25 mouse cellular contexts compared by ENCODE assay signal in genomic region chr17:85612526-85613265, GRCm38 (mm10). TPM values are rescaled to one million over a fixed set of nuclear protein-coding genes. Genes with fewer than 3 reads are reported as not detected.
DNase-seq lines count a peak whose midpoint lies in the region; ATAC-seq lines count a peak whose summit lies in the region.
"Had no signal": no experiment of that assay in that cellular context is flagged by ENCODE, and none has a peak within 500 bp of the region (broad histone marks: within the 10 kb centered on the region; RNA-seq: fewer than 3 reads in every experiment).

No protein-coding gene starts in this region.

- WGBS in embryonic facial prominence, embryonic 10.5 days, result 2% methylated on average over 31 of the region's 31 CpGs
- WGBS in forebrain, embryonic 14.5 days, result 8% methylated on average over 31 of the region's 31 CpGs
- under 1% methylated on average over 31 of the region's 31 CpGs for WGBS in midbrain, embryonic 14.5 days

- no peaks in the 10 kb centered on the region for H3K9me3 ChIP-seq in embryonic facial prominence, embryonic 10.5 days
- H3K9me3 ChIP-seq in forebrain, embryonic 14.5 days (replicated peaks; ENCODE audit: control insufficient read depth, low read length), result no peaks in the 10 kb centered on the region
- no peaks in the 10 kb centered on the region for H3K9me3 ChIP-seq in midbrain, embryonic 14.5 days (ENCODE audit: control insufficient read depth, low read length)
- H3K9me3 ChIP-seq: heart, embryonic 15.5 days; limb, embryonic 15.5 days; stomach, embryonic 15.5 days had no signal

- peak overlapping the region; percentile 55 for H3K4me2 ChIP-seq in forebrain, embryonic 14.5 days (ENCODE audit: low read length)
- H3K4me2 ChIP-seq in midbrain, embryonic 14.5 days (ENCODE audit: low read length), result peak overlapping the region; percentile 13
- H3K4me2 ChIP-seq: heart, embryonic 15.5 days; hindbrain, embryonic 14.5 days; limb, embryonic 15.5 days; stomach, embryonic 15.5 days had no signal

- intact Hi-C loops in left cerebral cortex, postnatal 4 days (cut with DNase I), result no loop called here
- intact Hi-C loops in left cerebral cortex, postnatal 25 days (cut with DNase I), result no loop called here

- peaks cover 53% of the 10 kb centered on the region for H3K4me1 ChIP-seq in embryonic facial prominence, embryonic 10.5 days
- H3K4me1 ChIP-seq in forebrain, embryonic 14.5 days (ENCODE audit: control insufficient read depth, insufficient read depth, low read length), result no peaks in the 10 kb centered on the region; the same call in 1 of the 2 replicates
- 0 out of 2 replicates have a peak, but pooled peaks cover 3% of the 10 kb centered on the region for H3K4me1 ChIP-seq in midbrain, embryonic 14.5 days (ENCODE audit: control insufficient read depth, insufficient read depth, low read length)

- peak overlapping the region; percentile 87 for H3K27ac ChIP-seq in embryonic facial prominence, embryonic 10.5 days (replicated peaks)
- peak overlapping the region; percentile 68 for H3K27ac ChIP-seq in forebrain, embryonic 14.5 days (ENCODE audit: low read depth, low read length)
- H3K27ac ChIP-seq in midbrain, embryonic 14.5 days (replicated peaks; ENCODE audit: low read depth, low read length), result peak overlapping the region; percentile 75
- H3K27ac ChIP-seq: heart, embryonic 15.5 days; hindbrain, embryonic 14.5 days; left cerebral cortex, adult 2 months; limb, embryonic 15.5 days; macrophage; stomach, embryonic 15.5 days had no signal

- 0 out of 2 replicates have a peak overlapping the region, but pooled peaks have one; percentile 60 for H3K9ac ChIP-seq in forebrain, embryonic 14.5 days (ENCODE audit: low read length)
- H3K9ac ChIP-seq in midbrain, embryonic 14.5 days (replicated peaks; ENCODE audit: low read length), result peak overlapping the region; percentile 45
- H3K9ac ChIP-seq: heart, embryonic 15.5 days; hindbrain, embryonic 14.5 days; limb, embryonic 15.5 days; stomach, embryonic 15.5 days had no signal

- H3K36me3 ChIP-seq in embryonic facial prominence, embryonic 10.5 days (replicated peaks), result no peaks in the 10 kb centered on the region
- H3K36me3 ChIP-seq in forebrain, embryonic 14.5 days (ENCODE audit: control insufficient read depth, insufficient read depth, low read length), result no peaks in the 10 kb centered on the region
- H3K36me3 ChIP-seq in midbrain, embryonic 14.5 days (ENCODE audit: control insufficient read depth, insufficient read depth, low read length), result no peaks in the 10 kb centered on the region
- H3K36me3 ChIP-seq: heart, embryonic 15.5 days; limb, embryonic 15.5 days; stomach, embryonic 15.5 days had no signal

- peaks cover 100% of the 10 kb centered on the region for H3K27me3 ChIP-seq in embryonic facial prominence, embryonic 10.5 days (replicated peaks; ENCODE audit: low read depth, poor library complexity, severe bottlenecking)
- H3K27me3 ChIP-seq in forebrain, embryonic 14.5 days (replicated peaks; ENCODE audit: control insufficient read depth, insufficient read depth, low read length), result peaks cover 95% of the 10 kb centered on the region
- peaks cover 100% of the 10 kb centered on the region for H3K27me3 ChIP-seq in midbrain, embryonic 14.5 days (ENCODE audit: control insufficient read depth, insufficient read depth, low read length)

- peak; percentile 93 for DNase-seq in Muller cell, postnatal 12 days (ENCODE audit: inconsistent ontology term)
- DNase-seq in embryonic facial prominence, embryonic 10.5 days (ENCODE audit: low spot score), result peak; percentile 51
- no peak for DNase-seq in forebrain, embryonic 14.5 days (ENCODE audit: low spot score)
- DNase-seq in midbrain, embryonic 14.5 days, result no peak
- DNase-seq in left cerebral cortex, postnatal 4 days, result no peak
- no peak for DNase-seq in left cerebral cortex, postnatal 25 days (ENCODE audit: low spot score in 2 of 2)
- DNase-seq in kidney, postnatal 14 days, result no peak
- no peak for DNase-seq in embryo, embryonic 10 days (ENCODE audit: low spot score)
- DNase-seq: cerebellum, adult 11-12 months; cerebellum, postnatal 36 days; heart, adult 18-20 months; kidney, adult 18-20 months; lung, adult 18-20 months; spleen, adult 18-20 months; thymus, postnatal 36 days had no signal

- ATAC-seq in forebrain, embryonic 14.5 days, result no peak
- no peak for ATAC-seq in midbrain, embryonic 14.5 days (ENCODE audit: low FRiP score, low TSS enrichment)
- ATAC-seq: CD4-positive, CD25-positive, alpha-beta regulatory T cell, adult 4 months had no signal

- H3K4me3 ChIP-seq in embryonic facial prominence, embryonic 10.5 days, result peak overlapping the region; percentile 61
- H3K4me3 ChIP-seq in forebrain, embryonic 14.5 days (ENCODE audit: low read depth, low read length), result peak overlapping the region; percentile 37
- peak overlapping the region; percentile 28 for H3K4me3 ChIP-seq in midbrain, embryonic 14.5 days (replicated peaks; ENCODE audit: low read depth, low read length)
- H3K4me3 ChIP-seq: erythroblast, embryonic 14.5 days; heart, embryonic 15.5 days; left cerebral cortex, adult 2 months; limb, embryonic 15.5 days; myocyte; stomach, embryonic 15.5 days had no signal

RNA-seq across cellular contexts. Expression of gene Six3, which starts 0.7 kb away (rescaled TPM):
- 8.8 and 13.1 TPM in 2 replicates for polyA plus RNA-seq in embryonic facial prominence, embryonic 10.5 days (2016; fragmentation: Nextera tagmentation; extraction: Ambion mirVana)
- 11.3 and 15.0 TPM in 2 replicates for polyA plus RNA-seq in forebrain, embryonic 14.5 days (2014; fragmentation: Nextera tagmentation; extraction: Ambion mirVana)
- 19.9 and 20.2 TPM in 2 replicates for polyA plus RNA-seq in midbrain, embryonic 14.5 days (2014; fragmentation: Nextera tagmentation; extraction: Ambion mirVana)
- 1 to 10 TPM; 2.4 to 6.4 TPM for total RNA-seq in left cerebral cortex, postnatal 4 days (2021)
- 1 to 10 TPM in 1 of 2 experiments, under 1 TPM in 1; 0.89 to 8.4 TPM for total RNA-seq in left cerebral cortex, postnatal 25 days (2021)
- total RNA-seq: gastrocnemius, adult 18-20 months; heart, adult 18-20 months had no signal
- polyA plus RNA-seq: erythroblast, embryonic 14.5 days; heart, embryonic 15.5 days; hindbrain, embryonic 14.5 days; limb, embryonic 15.5 days; macrophage; myocyte; stomach, embryonic 15.5 days had no signal

Comparison
In these comparisons a context has a peak if more than half of its experiments do, and no peak if none do; other contexts are left out.
1. DNase-seq: peak in Muller cell, postnatal 12 days (single experiment) and embryonic facial prominence, embryonic 10.5 days (single experiment); none in forebrain, embryonic 14.5 days (single experiment), midbrain, embryonic 14.5 days (single experiment), left cerebral cortex, postnatal 4 days (single experiment), left cerebral cortex, postnatal 25 days (0 of 2), kidney, postnatal 14 days (single experiment) and embryo, embryonic 10 days (single experiment).
2. Peak in every context shown above with its lines, with median percentiles within 50 percentile points of each other: H3K27ac ChIP-seq and H3K4me3 ChIP-seq.